Mouse (Mus musculus): ENCODE results near the gene Klrb1a.

DNA sequence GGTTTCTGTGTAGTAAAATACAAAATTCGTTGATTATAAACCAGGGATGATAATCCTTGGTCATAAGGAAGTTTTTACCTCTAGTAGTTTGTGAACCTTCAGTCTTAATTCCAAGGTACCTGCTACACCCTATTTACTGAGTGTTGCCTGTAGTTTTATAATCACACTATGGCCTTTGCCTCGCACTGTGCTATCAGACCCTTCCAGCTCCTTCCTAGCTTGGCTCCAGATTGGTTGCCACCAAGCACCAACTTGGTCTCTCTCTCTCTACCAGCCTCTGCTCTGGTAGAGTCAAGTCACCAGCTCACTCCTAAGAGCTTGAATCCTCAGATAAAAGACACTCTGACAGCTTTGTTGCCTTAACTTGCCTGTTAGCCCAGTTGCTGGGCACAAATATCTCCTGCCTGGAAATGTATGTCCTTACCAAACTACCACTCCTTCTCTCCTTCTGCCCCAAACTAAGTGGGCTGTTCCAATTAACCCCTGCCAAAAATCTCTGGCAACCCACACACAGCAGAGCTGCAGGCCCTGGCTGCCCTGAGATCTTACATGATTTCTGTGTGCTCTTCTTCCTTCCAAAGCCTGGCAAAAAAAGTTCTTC is 17.9 kb upstream of the Klrb1a start:
- TF ChIP-seq CTCF (conservative IDR thresholded peaks at IDR 0.05; ENCODE audit: low read length): no peak
- no peak for TF ChIP-seq POU5F1 (IDR thresholded peaks at IDR 0.05; ENCODE audit: borderline replicate concordance, low read length)
